Mouse (Mus musculus): ENCODE measurements at regions not wholly inside any gene's neighbourhood (a gene's known extent, or its start where the extent isn't known, plus 50 kb on each side); places are given as distances from the start of the nearest gene placed in this dataset.

DNA sequence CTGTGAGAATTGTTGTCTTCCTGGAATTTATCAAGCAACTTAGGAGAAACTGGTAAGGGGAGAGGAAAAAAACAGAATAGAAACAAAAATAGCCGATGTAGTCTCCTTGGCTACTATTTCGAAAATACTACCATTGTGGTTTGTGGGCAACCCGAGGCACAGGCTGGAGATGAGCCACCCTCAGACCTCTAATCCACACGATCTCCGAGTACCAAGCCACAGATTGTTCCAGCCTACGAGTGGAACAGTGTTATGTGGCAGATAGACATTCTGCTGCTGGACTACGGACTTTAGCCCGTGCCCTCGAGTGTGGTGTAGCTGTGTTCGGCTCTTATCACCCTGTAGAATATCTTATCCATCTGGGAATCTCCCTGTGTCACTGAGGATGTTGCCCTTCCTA, 70.3 kb upstream of the Foxn3 start:
- no peak for TF ChIP-seq CTCF (IDR thresholded peaks at IDR 0.05; ENCODE audit: low read depth)
- TF ChIP-seq EP300 (IDR thresholded peaks at IDR 0.05; ENCODE audit: low read depth), result no peak

Measured in liver, postnatal 0 days (tissue).